Mouse (Mus musculus) lung, embryonic 16.5 days (tissue): ENCODE measurements around the gene Hoxd8. TPM values are rescaled to one million over a fixed set of nuclear protein-coding genes. Genes with fewer than 3 reads are reported as not detected.

Experiments
- ATAC-seq: fragments of 200-750 bp; cut with Nextera tagmentation; 2 replicates; pipeline ENCODE4 v1.8.0; 2017; ENCODE audit warnings: low read depth, mild to moderate bottlenecking, moderate library complexity
- H3K27ac ChIP-seq: fragments of 300-500 bp; sonication (generic); 2 replicates; pipeline ENCODE4 v1.5.1; 2014; ENCODE audit warnings: mild to moderate bottlenecking, control low read depth, low read length
- H3K27me3 ChIP-seq: fragments of 300-500 bp; sonication (generic); 2 replicates; pipeline ENCODE4 v1.6.1; 2014; ENCODE audit warnings: low read depth, low read length, mixed read lengths; ENCODE audit not compliant: control insufficient read depth, insufficient read depth
- H3K36me3 ChIP-seq: fragments of 300-500 bp; sonication (generic); 2 replicates; pipeline ENCODE4 v1.6.1; 2014; ENCODE audit warnings: low read length; ENCODE audit not compliant: control insufficient read depth, insufficient read depth
- H3K4me1 ChIP-seq: fragments of 300-500 bp; sonication (generic); replicated peaks from 2 replicates; pipeline ENCODE4 v1.6.1; 2014; ENCODE audit warnings: low read length, mixed read lengths; ENCODE audit not compliant: control insufficient read depth, insufficient read depth
- H3K4me2 ChIP-seq: fragments of 300-500 bp; sonication (generic); 2 replicates; pipeline ENCODE4 v1.6.1; 2014; ENCODE audit warnings: low read depth, low read length, control low read depth
- H3K4me3 ChIP-seq: fragments of 300-500 bp; sonication (generic); 2 replicates; pipeline ENCODE4 v1.5.1; 2014; ENCODE audit warnings: mild to moderate bottlenecking, low read length, control low read depth
- H3K9ac ChIP-seq: fragments of 300-500 bp; sonication (generic); 2 replicates; pipeline ENCODE4 v1.6.1; 2014; ENCODE audit warnings: low read length, control low read depth
- H3K9me3 ChIP-seq: fragments of 300-500 bp; sonication (generic); 2 replicates; pipeline ENCODE4 v1.6.1; 2016; ENCODE audit warnings: low read length; ENCODE audit not compliant: control insufficient read depth
- WGBS: fragments of 180-500 bp; shearing (Covaris S2); extraction: QIAGEN DNeasy Blood & Tissue Kit; methylation state at CpG from one replicate; pipeline ENCODE4 v1.1.7; 2014; 5-methylcytosine and 5-hydroxymethylcytosine counted together
- polyA plus RNA-seq: library from polyadenylated mRNA; unstranded; fragments of >200 nt; fragmentation: Nextera tagmentation; extraction: Ambion mirVana; gene quantifications from 2 replicates; pipeline ENCODE4 v1.2.1, GENCODE M21; 2015

Hoxd8 gene
- polyA plus RNA-seq, 1 experiment from 2014 or later, result 0.20 TPM

DNA sequence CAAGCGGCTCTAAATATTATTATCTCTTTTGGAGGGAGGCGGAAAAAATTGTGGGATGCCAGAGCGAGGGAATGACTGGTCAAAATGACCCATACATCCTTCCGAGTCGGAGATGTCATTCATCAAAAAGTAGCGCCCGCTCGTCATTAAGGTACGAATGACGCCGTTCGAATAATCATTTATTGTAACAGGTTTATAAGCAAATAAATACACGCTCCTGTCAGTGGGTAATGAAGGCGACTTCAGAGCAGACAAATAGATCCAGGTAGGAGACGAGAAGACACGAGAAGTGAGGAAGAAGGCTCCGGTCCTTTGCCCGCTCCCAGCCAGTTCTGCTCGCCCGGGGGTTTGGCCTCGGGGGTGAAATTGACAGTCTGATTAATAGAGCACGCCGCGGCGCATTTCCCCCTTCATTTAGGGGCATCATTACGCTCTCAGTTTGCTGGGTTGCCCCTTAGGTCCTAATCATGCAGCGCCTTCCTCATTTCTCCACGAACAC, 44.9 kb upstream of the Hoxd8 start, which contains the start of gene Evx2:
Gene Evx2 (minus strand): TSS at position 51 of the 499 bp plus-strand sequence.
- ATAC-seq, result no peak
- H3K9ac ChIP-seq, result no peak within 1 kb of the TSS
- H3K4me3 ChIP-seq, result no peak within 1 kb of the TSS
- WGBS, result 2% methylated on average over 28 of the region's 28 CpGs
- H3K36me3 ChIP-seq, result no peaks in the 10 kb centered on the region
- H3K4me1 ChIP-seq, result peaks cover 5% of the 10 kb centered on the region
- H3K4me2 ChIP-seq, result no peak within 1 kb of the TSS
- peaks cover 90% of the 10 kb centered on the region for H3K27me3 ChIP-seq
- no peak within 1 kb of the TSS for H3K27ac ChIP-seq
- no peaks in the 10 kb centered on the region for H3K9me3 ChIP-seq

DNA sequence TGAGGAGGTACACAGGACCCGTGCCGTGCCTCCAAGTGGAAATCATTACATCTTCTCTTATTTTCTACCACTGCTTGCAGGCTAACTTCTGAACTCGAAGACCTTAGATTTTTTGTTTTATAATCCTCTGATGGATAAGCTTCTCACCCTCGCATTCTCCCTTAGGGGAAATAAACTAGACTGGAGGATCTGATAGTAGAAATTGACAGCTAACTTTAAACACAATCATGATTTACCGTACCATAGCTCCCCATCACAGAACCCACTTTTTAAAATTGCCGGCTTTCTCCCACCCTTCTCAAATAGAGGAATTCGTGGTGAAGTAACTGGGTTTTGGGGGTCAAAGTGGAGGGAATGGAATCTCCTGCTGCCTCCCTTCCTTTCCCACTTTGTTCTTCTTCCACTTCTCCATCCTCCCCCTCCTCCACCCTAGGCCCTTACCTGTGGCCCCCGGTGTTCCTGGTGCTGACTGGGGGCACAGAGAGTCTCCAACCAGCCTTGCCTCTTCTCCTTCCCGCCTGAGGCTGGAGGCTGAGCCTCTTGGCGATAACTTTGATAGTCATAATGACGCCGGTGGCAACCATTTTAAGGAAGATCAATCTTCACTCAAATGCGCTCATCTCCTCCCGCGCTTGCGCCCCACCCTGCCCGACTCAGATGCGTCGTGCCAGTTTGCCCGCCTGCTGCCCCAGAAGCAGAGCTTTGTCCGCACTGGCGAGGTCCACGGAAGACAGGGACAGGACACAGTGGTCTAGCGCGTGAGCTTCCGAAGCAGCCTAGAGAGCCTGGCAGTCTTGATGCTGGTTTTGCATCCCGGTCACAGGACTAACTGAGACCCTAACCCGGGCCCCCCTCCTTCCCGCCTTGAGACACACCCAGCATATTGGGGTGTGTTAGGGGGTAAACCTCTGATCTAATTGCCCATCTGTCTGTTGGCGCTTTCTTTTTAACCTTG, 43.7 kb upstream of the Hoxd8 start:
- Histone ChIP-seq H3K27ac (no peak overlapping the region), H3K36me3 (no peaks in the 10 kb centered on the region), H3K27me3 (peaks cover 88% of the 10 kb centered on the region), H3K9ac (no peak overlapping the region), H3K4me2 (no peak overlapping the region), H3K4me3 (no peak overlapping the region), H3K9me3 (no peaks in the 10 kb centered on the region), H3K4me1 (peaks cover 3% of the 10 kb centered on the region)
- 3% methylated on average over 30 of the region's 30 CpGs for WGBS
- peak; percentile 23; the same call in 1 of the 2 replicates for ATAC-seq

DNA sequence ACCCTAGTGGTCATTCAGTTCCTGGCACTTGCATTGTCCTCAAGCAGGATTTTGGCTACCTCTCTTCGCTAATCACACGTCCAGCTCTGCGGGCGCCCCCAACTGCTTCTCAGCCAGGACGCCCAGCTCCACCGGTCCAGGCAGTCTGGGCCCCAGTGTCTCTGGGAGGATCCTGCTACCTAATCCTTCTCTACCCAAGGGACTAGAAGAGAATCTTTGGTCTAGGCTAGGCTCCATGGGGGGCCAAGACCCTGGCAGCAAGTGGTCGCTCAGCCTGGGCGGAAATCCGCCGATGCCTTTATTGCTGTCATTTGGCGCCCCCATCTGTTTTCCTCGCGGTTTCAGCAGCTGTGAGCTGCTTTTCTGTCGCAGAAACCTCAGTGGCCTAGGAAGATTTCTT, 42.7 kb upstream of the Hoxd8 start:
- Histone ChIP-seq H3K4me3 (peak overlapping the region; percentile 3; the same call in 1 of the 2 replicates), H3K27me3 (peaks cover 88% of the 10 kb centered on the region), H3K27ac (no peak overlapping the region), H3K36me3 (no peaks in the 10 kb centered on the region), H3K4me2 (peak overlapping the region; percentile 17; the same call in 1 of the 2 replicates), H3K4me1 (no peaks in the 10 kb centered on the region), H3K9me3 (no peaks in the 10 kb centered on the region), H3K9ac (no peak overlapping the region)
- 0 out of 2 replicates have a peak, but pooled peaks have one; percentile 28 for ATAC-seq
- under 1% methylated on average over 14 of the region's 14 CpGs for WGBS

DNA sequence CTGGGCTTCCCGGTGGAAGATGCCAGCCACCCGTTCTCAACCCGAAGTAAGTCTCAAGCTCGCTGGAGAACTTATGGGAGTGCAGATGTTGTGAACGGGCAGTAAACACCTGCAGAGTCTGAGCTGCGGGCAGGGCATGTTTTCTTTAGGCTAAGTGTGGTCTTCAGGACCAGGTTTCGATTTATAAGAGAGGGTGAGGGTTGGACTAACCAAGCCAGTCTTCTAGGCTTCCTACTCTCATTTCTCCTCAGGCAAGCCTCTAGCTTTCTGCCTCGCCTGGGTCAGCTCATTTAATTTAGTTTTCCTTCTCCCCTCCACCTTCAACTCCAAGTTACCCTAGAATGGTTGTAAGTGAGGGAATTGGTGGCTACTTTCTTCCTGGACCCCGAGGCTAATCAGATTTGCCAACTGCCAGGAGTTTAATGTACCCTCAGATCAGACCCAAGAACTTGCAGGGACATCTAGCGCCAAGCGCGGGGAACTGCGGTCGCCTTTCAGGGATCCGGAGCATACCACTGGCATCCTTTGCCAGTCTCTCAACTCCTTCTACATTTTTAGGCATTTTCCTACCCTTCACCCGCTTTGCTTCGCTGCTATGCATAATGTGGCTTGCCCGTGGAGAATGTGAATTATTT, 41.0 kb upstream of the Hoxd8 start:
- peaks cover 92% of the 10 kb centered on the region for H3K27me3 ChIP-seq
- WGBS, result 3% methylated on average over 18 of the region's 18 CpGs
- no peaks in the 10 kb centered on the region for H3K9me3 ChIP-seq
- H3K4me1 ChIP-seq, result peaks cover 5% of the 10 kb centered on the region; the same call in 1 of the 2 replicates
- H3K9ac ChIP-seq, result no peak overlapping the region
- H3K4me3 ChIP-seq, result no peak overlapping the region
- H3K4me2 ChIP-seq, result no peak overlapping the region
- no peak for ATAC-seq
- no peak overlapping the region for H3K27ac ChIP-seq
- no peaks in the 10 kb centered on the region for H3K36me3 ChIP-seq

- H3K4me2 ChIP-seq, result no peak overlapping the region
- peaks cover 91% of the 10 kb centered on the region for H3K27me3 ChIP-seq
- no peak overlapping the region for H3K9ac ChIP-seq
- no peak for ATAC-seq
- H3K27ac ChIP-seq, result no peak overlapping the region
- no peaks in the 10 kb centered on the region for H3K9me3 ChIP-seq
- H3K4me1 ChIP-seq, result peaks cover 8% of the 10 kb centered on the region; the same call in 1 of the 2 replicates
- H3K4me3 ChIP-seq, result no peak overlapping the region
- 7% methylated on average over 7 of the region's 7 CpGs for WGBS
- no peaks in the 10 kb centered on the region for H3K36me3 ChIP-seq
Measured at GRCm38 (mm10) chr2:74666411-74666810, 38.0 kb upstream of the Hoxd8 start.

DNA sequence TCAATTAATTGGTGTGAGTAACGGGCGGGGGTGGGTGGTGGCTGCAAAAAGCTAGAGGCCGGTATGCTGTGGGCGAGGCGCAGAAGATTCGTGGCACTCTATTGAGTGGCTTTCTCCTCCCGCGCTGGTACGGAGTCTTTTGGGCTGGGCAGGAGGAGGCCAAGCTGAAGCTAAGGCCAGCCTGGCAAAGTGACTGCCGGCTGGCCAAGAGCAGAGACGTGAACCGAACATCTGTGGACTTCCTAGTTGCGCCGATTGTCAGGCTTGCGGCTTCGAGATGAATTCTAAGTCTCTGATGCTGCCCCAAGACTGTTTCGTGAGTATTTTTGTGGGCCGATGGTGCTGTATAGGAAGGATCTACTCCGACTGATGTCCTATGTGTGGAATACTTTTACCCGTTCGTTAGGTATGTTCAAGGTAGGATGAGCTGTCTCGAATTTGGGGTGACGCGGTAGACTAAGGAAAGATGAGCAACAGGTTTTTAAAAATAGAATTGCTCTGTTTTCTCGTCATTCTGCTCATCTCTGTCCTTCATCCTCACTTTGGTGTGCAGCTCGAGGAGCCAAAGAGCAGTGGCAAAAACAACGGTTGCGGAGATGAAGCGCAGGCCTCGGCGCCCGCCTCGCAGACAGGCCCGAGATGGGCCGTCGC, 37.1 kb upstream of the Hoxd8 start:
- Histone ChIP-seq H3K27me3 (peaks cover 91% of the 10 kb centered on the region), H3K27ac (no peak overlapping the region), H3K9me3 (no peaks in the 10 kb centered on the region), H3K4me2 (no peak overlapping the region), H3K4me1 (peaks cover 8% of the 10 kb centered on the region; the same call in 1 of the 2 replicates), H3K36me3 (no peaks in the 10 kb centered on the region), H3K9ac (no peak overlapping the region), H3K4me3 (no peak overlapping the region; the same call in 1 of the 2 replicates)
- 3% methylated on average over 36 of the region's 36 CpGs for WGBS
- ATAC-seq, result 0 out of 2 replicates have a peak, but pooled peaks have one; percentile 8

GRCm38 (mm10) chr2:74667842-74668357, 36.5 kb upstream of the Hoxd8 start, which contains the start of gene Hoxd13:
Gene Hoxd13, plus strand, starts transcription at chr2:74668310.
- Histone ChIP-seq H3K9me3 (no peaks in the 10 kb centered on the region), H3K27me3 (peaks cover 91% of the 10 kb centered on the region), H3K4me3 (peak within 1 kb of the TSS; percentile 47), H3K9ac (no peak within 1 kb of the TSS), H3K4me2 (peak within 1 kb of the TSS; percentile 70), H3K27ac (no peak within 1 kb of the TSS), H3K36me3 (no peaks in the 10 kb centered on the region), H3K4me1 (peaks cover 8% of the 10 kb centered on the region; the same call in 1 of the 2 replicates)
- 0% methylated on average over 3 of the region's 51 CpGs for WGBS
- ATAC-seq, result peak; percentile 53; the same call in 1 of the 2 replicates

DNA sequence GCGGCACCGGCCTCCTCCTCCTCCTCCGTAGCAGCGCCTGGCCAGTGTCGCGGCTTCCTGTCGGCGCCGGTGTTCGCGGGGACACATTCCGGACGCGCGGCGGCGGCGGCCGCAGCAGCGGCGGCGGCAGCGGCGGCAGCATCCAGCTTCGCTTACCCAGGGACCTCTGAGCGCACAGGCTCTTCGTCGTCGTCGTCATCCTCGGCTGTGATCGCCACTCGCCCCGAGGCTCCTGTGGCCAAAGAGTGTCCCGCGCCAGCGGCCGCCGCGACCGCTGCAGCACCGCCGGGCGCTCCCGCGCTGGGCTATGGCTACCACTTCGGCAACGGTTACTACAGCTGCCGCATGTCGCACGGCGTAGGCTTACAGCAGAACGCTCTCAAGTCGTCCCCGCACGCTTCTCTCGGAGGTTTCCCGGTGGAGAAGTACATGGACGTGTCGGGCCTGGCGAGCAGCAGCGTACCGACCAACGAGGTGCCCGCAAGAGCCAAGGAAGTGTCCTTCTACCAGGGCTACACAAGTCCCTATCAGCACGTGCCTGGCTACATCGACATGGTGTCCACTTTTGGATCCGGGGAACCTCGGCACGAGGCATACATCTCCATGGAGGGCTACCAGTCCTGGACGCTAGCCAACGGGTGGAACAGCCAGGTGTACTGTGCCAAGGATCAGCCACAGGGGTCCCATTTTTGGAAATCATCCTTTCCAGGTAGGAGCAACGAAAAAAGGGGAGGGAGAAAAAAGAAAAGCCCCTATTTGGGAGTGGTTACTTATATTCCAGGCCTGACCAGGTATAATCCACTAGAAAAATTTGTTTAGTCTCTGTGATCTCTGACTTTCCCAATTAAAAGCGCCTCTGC, 35.8 kb upstream of the Hoxd8 start:
- Histone ChIP-seq H3K27me3 (peaks cover 91% of the 10 kb centered on the region), H3K27ac (no peak overlapping the region), H3K9ac (no peak overlapping the region), H3K9me3 (no peaks in the 10 kb centered on the region), H3K4me2 (peak overlapping the region; percentile 70), H3K4me3 (peak overlapping the region; percentile 47), H3K36me3 (no peaks in the 10 kb centered on the region), H3K4me1 (peaks cover 8% of the 10 kb centered on the region; the same call in 1 of the 2 replicates)
- WGBS, result 1% methylated on average over 63 of the region's 74 CpGs
- peak; percentile 62 for ATAC-seq
